Mouse (Mus musculus) spleen, adult 2 months (tissue): ENCODE results near the gene Glt28d2.

Source experiments
- CTCF ChIP-seq: fragments of 200-500 bp; IDR thresholded peaks from 2 replicates; pipeline ENCODE4 v1.5.1; 2011; ENCODE audit warnings: mild to moderate bottlenecking, inconsistent platforms; ENCODE audit not compliant: insufficient read depth, insufficient read length, insufficient replicate concordance; ENCODE audit errors: extremely low read depth
- POLR2A ChIP-seq: fragments of 200-500 bp; IDR thresholded peaks from 2 replicates; pipeline ENCODE4 v1.6.1; 2011; ENCODE audit warnings: low read depth, low read length, inconsistent platforms

- TF ChIP-seq POLR2A (no peak), CTCF (no peak)
Measured at GRCm38 (mm10) chr3:85880687-85881086, 6.6 kb downstream of the Glt28d2 start.
